Comparison of ENCODE assay signal across 11 mouse cellular contexts in the genomic region with DNA sequence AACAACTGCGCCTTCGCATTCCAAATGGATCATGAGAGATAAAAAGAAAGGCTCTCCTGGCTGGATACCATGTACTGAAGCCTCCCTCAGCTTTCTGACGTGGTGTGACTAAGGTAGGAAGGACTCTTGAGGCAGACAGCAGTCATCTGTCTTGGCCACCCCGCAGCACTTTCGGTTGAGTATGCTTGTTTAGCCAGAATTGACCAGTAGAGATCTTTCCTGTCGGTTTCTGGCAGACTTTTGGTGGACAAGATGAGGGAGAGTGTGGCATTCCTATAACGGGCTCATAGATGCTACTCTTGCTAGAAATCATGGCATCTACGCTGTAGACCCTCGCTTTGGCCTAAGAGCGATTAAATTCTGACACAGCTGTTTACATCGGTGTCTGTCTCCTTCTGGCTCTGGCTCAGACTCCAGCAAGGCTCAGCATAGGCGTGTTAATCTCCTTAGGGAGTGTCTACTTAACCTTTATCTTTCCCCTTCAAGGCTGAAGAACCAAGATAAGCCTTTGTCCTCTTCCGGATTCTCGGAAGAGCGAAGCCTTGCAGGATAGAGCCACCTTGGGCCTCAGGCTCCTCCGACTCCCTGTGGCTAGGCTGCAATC.
A peak's percentile ranks its signal among the peaks of the same experiment; 100 is the strongest.
DNase-seq lines count a peak whose midpoint lies in the region; ATAC-seq and TF ChIP-seq lines count a peak whose summit lies in the region.
"Had no signal": no experiment of that assay in that cellular context is flagged by ENCODE, and none has a peak within 500 bp of the region (broad histone marks: within the 10 kb centered on the region; RNA-seq: fewer than 3 reads in every experiment).

No protein-coding gene starts in this region.

- peak; percentile 52 for DNase-seq in ES-CJ7 (ENCODE audit: low read depth, low spot score)
- peak; percentile 57 for DNase-seq in MEL (ENCODE audit: low read depth, low spot score)
- no peak for DNase-seq in adrenal gland, postnatal 10 days
- no peak for DNase-seq in left cerebral cortex, postnatal 25 days (ENCODE audit: low spot score in 2 of 2)

- intact Hi-C loops in left cerebral cortex, postnatal 25 days (cut with DNase I): no loop called here

- no peak for ATAC-seq in heart, embryonic 13.5 days (ENCODE audit: extremely low read depth, insufficient number of reproducible peaks, low FRiP score, low TSS enrichment)
- peak; percentile 42 for ATAC-seq in liver, embryonic 15.5 days (ENCODE audit: insufficient read depth)
- no peak for ATAC-seq in megakaryocyte, adult 5-6 weeks (ENCODE audit: poor library complexity, severe bottlenecking)
- no peak for ATAC-seq in hindbrain, embryonic 12.5 days (ENCODE audit: low FRiP score)
- ATAC-seq: hindbrain, embryonic 16.5 days had no signal

- H3K36me3 ChIP-seq in MEL (ENCODE audit: control insufficient read depth in 1 of 2, insufficient read depth in 2 of 2, low read length in 2 of 2): no peaks in the 10 kb centered on the region
- no peaks in the 10 kb centered on the region for H3K36me3 ChIP-seq in heart, embryonic 13.5 days
- H3K36me3 ChIP-seq in liver, embryonic 15.5 days (replicated peaks): no peaks in the 10 kb centered on the region
- no peaks in the 10 kb centered on the region for H3K36me3 ChIP-seq in hindbrain, embryonic 12.5 days
- H3K36me3 ChIP-seq: limb, embryonic 12.5 days had no signal

- TF ChIP-seq POLR2A in MEL (IDR thresholded peaks at IDR 0.05; ENCODE audit: control insufficient read depth in 1 of 2, insufficient read depth in 1 of 2, low read depth in 1 of 2, low read length in 2 of 2, poor library complexity in 1 of 2): no peak

- H3K9ac ChIP-seq in MEL (ENCODE audit: control insufficient read depth, low read depth, low read length, poor library complexity, severe bottlenecking): no peak overlapping the region
- no peak overlapping the region for H3K9ac ChIP-seq in heart, embryonic 13.5 days
- H3K9ac ChIP-seq in liver, embryonic 15.5 days: no peak overlapping the region
- H3K9ac ChIP-seq in hindbrain, embryonic 12.5 days: no peak overlapping the region
- H3K9ac ChIP-seq: limb, embryonic 12.5 days had no signal

- peak overlapping the region in 1 of 2 experiments; percentile 31; a peak in 3 of 4 replicates for H3K4me3 ChIP-seq in MEL (ENCODE audit: control insufficient read depth in 1 of 2, insufficient read depth in 1 of 2, low read depth in 2 of 2, low read length in 2 of 2)
- H3K4me3 ChIP-seq in heart, embryonic 13.5 days: no peak overlapping the region
- no peak overlapping the region for H3K4me3 ChIP-seq in liver, embryonic 15.5 days (replicated peaks)
- H3K4me3 ChIP-seq in hindbrain, embryonic 12.5 days: no peak overlapping the region
- H3K4me3 ChIP-seq: limb, embryonic 12.5 days; myocyte had no signal

- peak overlapping the region; percentile 53 for H3K4me2 ChIP-seq in heart, embryonic 13.5 days
- peak overlapping the region; percentile 20; the same call in 1 of the 2 replicates for H3K4me2 ChIP-seq in liver, embryonic 15.5 days
- H3K4me2 ChIP-seq in hindbrain, embryonic 12.5 days (replicated peaks): no peak overlapping the region
- H3K4me2 ChIP-seq: limb, embryonic 12.5 days had no signal

- 29% methylated on average over 16 of the region's 16 CpGs for WGBS in heart, embryonic 13.5 days
- WGBS in liver, embryonic 15.5 days (ENCODE audit: insufficient replicate concordance): 30% methylated on average over 16 of the region's 16 CpGs
- WGBS in hindbrain, embryonic 12.5 days: 62% methylated on average over 16 of the region's 16 CpGs

- no peaks in the 10 kb centered on the region for H3K9me3 ChIP-seq in MEL (replicated peaks; ENCODE audit: insufficient read depth, low read length)
- no peaks in the 10 kb centered on the region for H3K9me3 ChIP-seq in heart, embryonic 13.5 days
- H3K9me3 ChIP-seq in liver, embryonic 15.5 days (replicated peaks): no peaks in the 10 kb centered on the region
- no peaks in the 10 kb centered on the region for H3K9me3 ChIP-seq in hindbrain, embryonic 12.5 days (replicated peaks)
- H3K9me3 ChIP-seq: limb, embryonic 12.5 days had no signal

- no peaks in the 10 kb centered on the region for H3K27me3 ChIP-seq in MEL (ENCODE audit: control insufficient read depth in 1 of 2, insufficient read depth in 2 of 2, low read length in 2 of 2)
- H3K27me3 ChIP-seq in heart, embryonic 13.5 days (replicated peaks): 0 out of 2 replicates have a peak, but pooled peaks cover 3% of the 10 kb centered on the region
- peaks cover 16% of the 10 kb centered on the region; the same call in 1 of the 2 replicates for H3K27me3 ChIP-seq in liver, embryonic 15.5 days
- H3K27me3 ChIP-seq in hindbrain, embryonic 12.5 days: no peaks in the 10 kb centered on the region; the same call in none of the 2 replicates
- H3K27me3 ChIP-seq: limb, embryonic 12.5 days had no signal

- 0 out of 4 replicates have a peak, but pooled peaks cover 0 to 3% of the 10 kb centered on the region in 2 experiments for H3K4me1 ChIP-seq in MEL (ENCODE audit: control insufficient read depth in 1 of 2, insufficient read depth in 2 of 2, low read length in 2 of 2)
- peaks cover 35% of the 10 kb centered on the region for H3K4me1 ChIP-seq in heart, embryonic 13.5 days
- H3K4me1 ChIP-seq in liver, embryonic 15.5 days (replicated peaks): peaks cover 10% of the 10 kb centered on the region; the same call in 1 of the 2 replicates
- peaks cover 22% of the 10 kb centered on the region for H3K4me1 ChIP-seq in hindbrain, embryonic 12.5 days

- no peak for TF ChIP-seq CTCF in MEL (IDR thresholded peaks at IDR 0.05 in 2 of 3, conservative IDR thresholded peaks at IDR 0.05 in 1 of 3; ENCODE audit: control insufficient read depth in 1 of 3, insufficient read depth in 1 of 3, low read depth in 2 of 3, low read length in 3 of 3, poor library complexity in 1 of 3, severe bottlenecking in 1 of 3)

- no peak overlapping the region for H3K27ac ChIP-seq in MEL (ENCODE audit: control insufficient read depth, low read depth, low read length)
- H3K27ac ChIP-seq in heart, embryonic 13.5 days (replicated peaks): no peak overlapping the region
- no peak overlapping the region for H3K27ac ChIP-seq in liver, embryonic 15.5 days (replicated peaks)
- no peak overlapping the region for H3K27ac ChIP-seq in hindbrain, embryonic 12.5 days
- H3K27ac ChIP-seq: limb, embryonic 12.5 days had no signal

- H3K79me2 ChIP-seq in MEL (ENCODE audit: control insufficient read depth, insufficient read depth, low read length, poor library complexity): no peaks in the 10 kb centered on the region

- no peak for TF ChIP-seq RAD21 in MEL (IDR thresholded peaks at IDR 0.05; ENCODE audit: low read depth, low read length)

- TF ChIP-seq EP300 in MEL (IDR thresholded peaks at IDR 0.05; ENCODE audit: low read depth in 1 of 2, low read length in 2 of 2): peak; percentile 55 to 72

TF ChIP-seq in MEL, 35 proteins besides CTCF, POLR2A, EP300 and RAD21:
- TF ChIP-seq SMC3 (IDR thresholded peaks at IDR 0.05; ENCODE audit: low read depth, low read length): no peak
- TF ChIP-seq CHD1 (IDR thresholded peaks at IDR 0.05; ENCODE audit: low read depth, low read length): no peak
- TF ChIP-seq CHD2 (IDR thresholded peaks at IDR 0.05; ENCODE audit: low read length): no peak
- peak; percentile 38; the same call in 1 of the 2 replicates for TF ChIP-seq ELF1 (IDR thresholded peaks at IDR 0.05; ENCODE audit: low read depth, low read length)
- TF ChIP-seq E2F4 (IDR thresholded peaks at IDR 0.05; ENCODE audit: borderline replicate concordance, low read depth, low read length): no peak
- TF ChIP-seq POLR2AphosphoS2 (IDR thresholded peaks at IDR 0.05; ENCODE audit: low read length): no peak
- TF ChIP-seq JUND (IDR thresholded peaks at IDR 0.05; ENCODE audit: low read depth, low read length): no peak
- no peak for TF ChIP-seq MAZ (IDR thresholded peaks at IDR 0.05; ENCODE audit: low read depth, low read length)
- peak; percentile 75 for TF ChIP-seq TCF12 (IDR thresholded peaks at IDR 0.05; ENCODE audit: low read depth, low read length)
- peak; percentile 44; the same call in 1 of the 2 replicates for TF ChIP-seq ETS1 (IDR thresholded peaks at IDR 0.05; ENCODE audit: low read depth, low read length)
- TF ChIP-seq GATA1 (IDR thresholded peaks at IDR 0.05; ENCODE audit: low read depth, low read length): peak; percentile 84
- TF ChIP-seq RCOR1 (IDR thresholded peaks at IDR 0.05; ENCODE audit: low read depth, low read length): peak; percentile 31; the same call in 1 of the 2 replicates
- peak; percentile 63 for TF ChIP-seq TAL1 (IDR thresholded peaks at IDR 0.05; ENCODE audit: low read length)
- no peak for TF ChIP-seq UBTF (IDR thresholded peaks at IDR 0.05; ENCODE audit: borderline replicate concordance, insufficient read depth, low read depth, low read length)
- TF ChIP-seq USF2 (IDR thresholded peaks at IDR 0.05; ENCODE audit: borderline replicate concordance in 1 of 2, insufficient read depth in 1 of 2, low read depth in 1 of 2, low read length in 2 of 2): no peak
- no peak for TF ChIP-seq USF1 (IDR thresholded peaks at IDR 0.05; ENCODE audit: low read depth, low read length)
- no peak for TF ChIP-seq ZKSCAN1 (IDR thresholded peaks at IDR 0.05; ENCODE audit: low read depth, low read length)
- TF ChIP-seq NRF1 (IDR thresholded peaks at IDR 0.05; ENCODE audit: insufficient read depth, low read depth, low read length, poor library complexity, severe bottlenecking): no peak

Comparison
In these comparisons a context has a peak if more than half of its experiments do, and no peak if none do; other contexts are left out.
1. DNase-seq: peak in ES-CJ7 (single experiment) and MEL (single experiment); none in adrenal gland, postnatal 10 days (single experiment) and left cerebral cortex, postnatal 25 days (0 of 2).